Mouse (Mus musculus) olfactory bulb, adult 2 months (tissue): Measurements from ENCODE around the gene Ttll5. TPM values are rescaled to one million over a fixed set of nuclear protein-coding genes. Genes with fewer than 3 reads are reported as not detected.

Experiments
- H3K27ac ChIP-seq: fragments of 200-500 bp; 2 replicates; pipeline ENCODE4 v1.5.1; 2012; ENCODE audit warnings: low read depth, low read length; ENCODE audit not compliant: insufficient read depth
- H3K4me1 ChIP-seq: fragments of 200-500 bp; 2 replicates; pipeline ENCODE4 v1.6.1; 2012; ENCODE audit warnings: low read length; ENCODE audit not compliant: control insufficient read depth, insufficient read depth
- H3K4me3 ChIP-seq: fragments of 200-500 bp; 2 replicates; pipeline ENCODE4 v1.5.1; 2012; ENCODE audit warnings: mild to moderate bottlenecking, low read depth, low read length, moderate library complexity; ENCODE audit not compliant: insufficient read depth
- CTCF ChIP-seq: fragments of 200-500 bp; IDR thresholded peaks from 2 replicates; pipeline ENCODE4 v1.5.1; 2012; ENCODE audit warnings: low read depth, mild to moderate bottlenecking, low read length, moderate library complexity; ENCODE audit not compliant: insufficient read depth
- POLR2A ChIP-seq: fragments of 200-500 bp; IDR thresholded peaks from 2 replicates; pipeline ENCODE4 v1.6.1; 2012; ENCODE audit warnings: mild to moderate bottlenecking, low read depth, low read length, moderate library complexity; ENCODE audit not compliant: insufficient read depth
- WGBS: fragments of 180-500 bp; shearing (Covaris S2); methylation state at CpG from one replicate; pipeline ENCODE4 v1.1.7; 2018; 5-methylcytosine and 5-hydroxymethylcytosine counted together
- polyA plus RNA-seq: library from polyadenylated mRNA; stranded (reverse); fragments of >200 nt; gene quantifications from 2 replicates; pipeline ENCODE4 v1.2.4, GENCODE M21; 2012; ENCODE audit warnings: low replicate concordance; ENCODE audit not compliant: missing spikeins, insufficient read depth, insufficient read length

Ttll5 gene
- polyA plus RNA-seq, 1 experiment = not detected

GRCm38 (mm10) chr12:85859111-85859510 lies 34.7 kb downstream of the Ttll5 start:
- Histone ChIP-seq H3K4me1 (peaks cover 4% of the 10 kb centered on the region), H3K4me3 (no peak overlapping the region), H3K27ac (no peak overlapping the region)
- TF ChIP-seq CTCF (no peak), POLR2A (no peak)
- WGBS = 62% methylated on average over 3 of the region's 3 CpGs

DNA sequence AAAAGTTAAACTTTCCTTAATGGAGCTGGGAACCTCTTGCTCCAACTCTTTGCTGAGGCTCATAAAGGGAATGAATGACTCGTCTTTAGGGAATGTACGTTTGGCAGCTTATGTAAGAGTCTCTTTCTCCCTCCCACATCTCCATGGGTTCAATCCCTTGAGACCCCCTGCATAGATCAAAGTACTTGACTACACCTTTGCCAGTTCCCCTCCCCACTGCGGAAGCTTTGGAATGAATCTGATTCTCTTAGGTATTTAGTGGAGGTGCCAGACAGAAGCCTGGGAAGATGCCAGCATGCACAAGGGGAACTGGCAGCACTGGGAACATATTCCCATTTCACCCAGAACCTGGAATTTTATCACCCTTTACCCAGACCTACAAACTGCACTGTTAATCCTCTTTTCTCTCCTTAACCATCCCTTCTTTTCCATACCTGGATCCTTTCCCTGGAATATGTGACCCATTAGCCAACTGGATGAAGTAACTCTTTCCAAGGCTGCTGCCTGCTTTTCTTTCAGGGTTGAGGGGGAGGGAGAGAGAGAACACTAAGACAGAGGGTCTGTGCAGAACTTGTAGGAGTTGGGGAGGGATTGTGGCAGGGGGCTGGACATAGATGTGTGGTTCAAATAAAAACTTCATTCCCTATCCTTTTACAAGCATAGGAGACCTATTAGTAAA lies 35.2 kb downstream of the Ttll5 start:
- H3K27ac ChIP-seq = no peak overlapping the region
- TF ChIP-seq CTCF (no peak), POLR2A (no peak)
- WGBS = 66% methylated on average over 3 of the region's 3 CpGs
- H3K4me3 ChIP-seq = no peak overlapping the region
- peaks cover 4% of the 10 kb centered on the region for H3K4me1 ChIP-seq

GRCm38 (mm10) chr12:85862514-85862913 lies 38.1 kb downstream of the Ttll5 start:
- Histone ChIP-seq H3K4me3 (no peak overlapping the region), H3K4me1 (peaks cover 4% of the 10 kb centered on the region), H3K27ac (peak overlapping the region; percentile 18)
- TF ChIP-seq CTCF = no peak
- no peak for TF ChIP-seq POLR2A
- WGBS = 15% methylated on average over 2 of the region's 2 CpGs

GRCm38 (mm10) chr12:85865526-85865925 lies 41.1 kb downstream of the Ttll5 start:
- H3K4me1 ChIP-seq = peaks cover 7% of the 10 kb centered on the region
- no peak overlapping the region for H3K27ac ChIP-seq
- no peak overlapping the region for H3K4me3 ChIP-seq
- WGBS = 89% methylated on average over 3 of the region's 3 CpGs
- TF ChIP-seq POLR2A (no peak), CTCF (no peak)

GRCm38 (mm10) chr12:85866624-85867023 lies 42.2 kb downstream of the Ttll5 start:
- H3K27ac ChIP-seq = no peak overlapping the region
- H3K4me3 ChIP-seq = no peak overlapping the region
- H3K4me1 ChIP-seq = peaks cover 7% of the 10 kb centered on the region
- TF ChIP-seq CTCF (no peak), POLR2A (no peak)
- 68% methylated on average over 4 of the region's 4 CpGs for WGBS

DNA sequence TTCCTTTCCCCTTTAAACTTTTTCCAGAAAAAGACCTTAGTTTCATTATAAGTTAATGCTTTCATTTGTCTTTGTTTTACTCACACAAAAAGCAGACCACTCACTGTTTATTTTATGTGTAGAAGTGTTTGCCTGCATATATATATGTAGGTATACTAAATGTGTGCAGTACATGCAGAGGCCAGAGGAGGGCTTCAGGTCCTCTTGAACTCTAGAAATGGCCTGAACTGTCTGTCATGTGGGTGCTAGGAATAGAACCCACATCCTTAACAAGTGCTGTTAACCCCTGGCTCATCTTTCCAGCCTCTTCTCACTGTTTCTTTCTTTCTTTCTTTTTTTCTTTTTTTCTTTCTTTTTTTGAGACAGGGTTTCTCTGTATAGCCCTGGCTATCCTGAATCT lies 42.7 kb downstream of the Ttll5 start:
- no peak overlapping the region for H3K4me3 ChIP-seq
- peaks cover 7% of the 10 kb centered on the region for H3K4me1 ChIP-seq
- no peak for TF ChIP-seq CTCF
- TF ChIP-seq POLR2A = no peak
- no peak overlapping the region for H3K27ac ChIP-seq

DNA sequence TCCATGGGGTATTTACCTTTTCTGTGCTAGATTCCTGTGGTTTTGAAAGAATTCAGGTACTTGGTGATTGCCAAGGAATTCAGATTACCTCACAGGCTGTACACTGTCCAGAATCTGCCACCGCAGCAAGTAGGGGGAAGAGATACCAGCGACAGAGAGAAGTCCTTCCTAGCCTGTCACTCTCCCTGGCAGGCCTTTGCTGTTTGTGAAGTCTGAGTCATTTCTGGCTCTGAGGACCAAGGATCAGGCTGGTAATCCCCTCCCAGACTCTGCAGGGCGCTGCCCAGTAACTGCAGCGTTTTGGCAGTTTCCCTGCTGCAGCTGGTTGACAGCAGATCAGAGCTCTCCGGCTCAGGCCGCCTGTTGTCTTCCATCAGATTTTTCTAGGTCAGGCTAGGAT lies 45.0 kb downstream of the Ttll5 start:
- TF ChIP-seq POLR2A (no peak), CTCF (no peak)
- Histone ChIP-seq H3K4me3 (no peak overlapping the region), H3K4me1 (peaks cover 4% of the 10 kb centered on the region), H3K27ac (peak overlapping the region; percentile 23; the same call in 1 of the 2 replicates)
- WGBS = 30% methylated on average over 6 of the region's 6 CpGs

GRCm38 (mm10) chr12:85879631-85880314 lies 55.3 kb downstream of the Ttll5 start:
- WGBS = 55% methylated on average over 8 of the region's 8 CpGs
- TF ChIP-seq POLR2A (no peak), CTCF (no peak)
- peaks cover 14% of the 10 kb centered on the region for H3K4me1 ChIP-seq
- no peak overlapping the region for H3K4me3 ChIP-seq
- H3K27ac ChIP-seq = peak overlapping the region; percentile 81

DNA sequence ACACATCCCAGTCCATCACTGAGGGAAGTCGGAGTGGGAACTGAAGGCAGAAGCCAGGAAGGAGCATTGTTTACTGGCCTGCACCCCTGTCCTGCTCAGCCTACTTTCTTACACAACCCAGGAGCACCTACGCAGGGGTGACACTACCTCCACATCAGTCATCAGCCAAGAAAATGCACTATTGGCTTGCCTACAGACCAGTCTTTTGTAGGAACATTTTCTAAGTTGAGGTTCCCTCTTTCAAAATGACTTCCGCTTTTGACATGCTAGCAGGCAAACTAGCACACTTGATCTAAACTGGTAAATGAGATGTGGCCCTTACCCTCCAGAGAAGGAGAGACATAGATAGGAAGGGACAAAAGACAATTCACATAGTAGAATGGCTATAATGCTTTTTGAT lies 60.6 kb downstream of the Ttll5 start:
- WGBS = 98% methylated on average over 3 of the region's 3 CpGs
- Histone ChIP-seq H3K4me3 (no peak overlapping the region), H3K4me1 (0 out of 2 replicates have a peak, but pooled peaks cover 2% of the 10 kb centered on the region), H3K27ac (no peak overlapping the region)
- no peak for TF ChIP-seq CTCF
- TF ChIP-seq POLR2A = no peak

DNA sequence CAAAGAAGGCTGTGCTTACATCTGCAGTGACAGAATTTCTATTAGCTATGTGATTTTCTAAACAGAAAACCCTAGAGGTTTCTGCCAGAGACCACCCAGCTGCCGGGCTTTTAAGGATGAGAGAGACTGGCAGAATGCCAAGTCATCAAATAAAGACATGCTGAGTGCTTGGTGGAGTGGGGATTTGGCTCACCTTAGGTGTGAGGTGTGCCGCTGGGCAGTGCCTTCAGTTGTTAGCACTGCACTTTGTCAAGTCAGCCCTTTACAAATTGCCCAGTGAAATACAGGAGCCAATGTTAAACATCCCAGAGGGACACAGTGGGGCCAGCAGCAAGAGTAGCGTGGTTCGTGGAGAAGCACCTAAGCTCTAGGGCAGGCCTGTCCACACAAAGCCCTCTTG lies 65.6 kb downstream of the Ttll5 start:
- no peak overlapping the region for H3K27ac ChIP-seq
- TF ChIP-seq CTCF (no peak), POLR2A (no peak)
- no peak overlapping the region for H3K4me3 ChIP-seq
- WGBS = 68% methylated on average over 4 of the region's 4 CpGs
- H3K4me1 ChIP-seq = no peaks in the 10 kb centered on the region; the same call in 1 of the 2 replicates
